Mouse (Mus musculus) C2C12 (cell line): ENCODE data around the gene Stxbp2. TPM values are rescaled to one million over a fixed set of nuclear protein-coding genes. Genes with fewer than 3 reads are reported as not detected.

Experiments used
- H3K27me3 ChIP-seq: one replicate; pipeline ENCODE4 v1.6.1; 2011; ENCODE audit not compliant: control insufficient read depth, insufficient read depth, insufficient read length
- H3K36me3 ChIP-seq: one replicate; pipeline ENCODE4 v1.6.1; 2011; ENCODE audit not compliant: control insufficient read depth, insufficient read depth
- H3K4me3 ChIP-seq: one replicate; pipeline ENCODE4 v1.5.1; 2011; ENCODE audit warnings: mild to moderate bottlenecking, control low read depth; ENCODE audit not compliant: poor library complexity, insufficient read depth, severe bottlenecking
- H3K79me2 ChIP-seq: one replicate; pipeline ENCODE4 v1.6.1; 2011; ENCODE audit not compliant: control insufficient read depth, insufficient read depth
- H3K79me3 ChIP-seq: one replicate; pipeline ENCODE4 v1.6.1; 2011; ENCODE audit warnings: low read depth, control low read depth
- H3ac ChIP-seq: one replicate; pipeline ENCODE3; 2011; ENCODE audit warnings: low read depth; ENCODE audit not compliant: control insufficient read depth, insufficient read length
- CEBPB ChIP-seq: IDR thresholded peaks from one replicate; pipeline ENCODE4 v1.6.1; 2011; ENCODE audit warnings: low read depth, mild to moderate bottlenecking, control low read depth, moderate library complexity
- CTCF ChIP-seq: IDR thresholded peaks from one replicate; pipeline ENCODE4 v1.5.1; 2011; ENCODE audit not compliant: control insufficient read depth, insufficient read depth, insufficient read length
- FOSL1 ChIP-seq: IDR thresholded peaks from one replicate; pipeline ENCODE4 v1.8.0; 2011; ENCODE audit warnings: mild to moderate bottlenecking, low read length; ENCODE audit not compliant: poor library complexity, insufficient read depth, severe bottlenecking
- MAX ChIP-seq: IDR thresholded peaks from one replicate; pipeline ENCODE4 v1.6.1; 2011; ENCODE audit warnings: mild to moderate bottlenecking, control low read depth
- MYOD1 ChIP-seq: IDR thresholded peaks from one replicate; pipeline ENCODE4 v1.6.1; 2011; ENCODE audit warnings: low read depth; ENCODE audit not compliant: control insufficient read depth, insufficient read length
- MYOG ChIP-seq: IDR thresholded peaks from one replicate; pipeline ENCODE4 v1.6.1; 2011; ENCODE audit not compliant: control insufficient read depth, insufficient read length; ENCODE audit errors: extremely low read depth
- USF1 ChIP-seq: IDR thresholded peaks from one replicate; pipeline ENCODE4 v1.6.1; 2011; ENCODE audit warnings: low read depth, mild to moderate bottlenecking, control low read depth, moderate library complexity
- polyA plus RNA-seq: library from polyadenylated mRNA; unstranded; fragments of >200 nt; fragmentation: generic; extraction: Trizol; gene quantifications from one replicate; pipeline ENCODE4 v1.2.1, GENCODE M21; 2012; ENCODE audit warnings: missing spikeins

The Stxbp2 gene
- polyA plus RNA-seq, 1 experiment = 8.9 TPM

- H3K27me3 ChIP-seq = peaks cover 22% of the 10 kb centered on the region
Measured at GRCm38 (mm10) chr8:3647561-3647960, 16.8 kb downstream of the Stxbp2 start.

GRCm38 (mm10) chr8:3648268-3648667 is 17.5 kb downstream of the Stxbp2 start:
- Histone ChIP-seq H3K27me3 (peaks cover 22% of the 10 kb centered on the region), H3K79me2 (no peaks in the 10 kb centered on the region), H3K36me3 (no peaks in the 10 kb centered on the region), H3K4me3 (no peak overlapping the region), H3ac (no peak overlapping the region), H3K79me3 (no peaks in the 10 kb centered on the region)
- no peak for TF ChIP-seq CEBPB
- no peak for TF ChIP-seq FOSL1
- no peak for TF ChIP-seq USF1
- TF ChIP-seq MYOD1 = no peak

More at GRCm38 (mm10) chr8:3647561-3647960, 16.8 kb downstream of the Stxbp2 start:
- no peaks in the 10 kb centered on the region for H3K79me3 ChIP-seq
- TF ChIP-seq CEBPB (no peak), CTCF (no peak), MYOG (no peak), FOSL1 (no peak), MAX (no peak), MYOD1 (no peak), USF1 (no peak)
- no peak overlapping the region for H3K4me3 ChIP-seq
- H3K36me3 ChIP-seq = no peaks in the 10 kb centered on the region
- no peak overlapping the region for H3ac ChIP-seq
- no peaks in the 10 kb centered on the region for H3K79me2 ChIP-seq

- Histone ChIP-seq H3K36me3 (no peaks in the 10 kb centered on the region), H3ac (no peak overlapping the region), H3K79me3 (no peaks in the 10 kb centered on the region), H3K79me2 (no peaks in the 10 kb centered on the region), H3K27me3 (peaks cover 22% of the 10 kb centered on the region), H3K4me3 (no peak overlapping the region)
- no peak for TF ChIP-seq MYOD1
- TF ChIP-seq MAX = no peak
- no peak for TF ChIP-seq FOSL1
- TF ChIP-seq CEBPB = no peak
- TF ChIP-seq USF1 = no peak
- no peak for TF ChIP-seq MYOG
- TF ChIP-seq CTCF = no peak
Measured at GRCm38 (mm10) chr8:3648990-3649389, 18.2 kb downstream of the Stxbp2 start.

GRCm38 (mm10) chr8:3652845-3653244 is 22.1 kb downstream of the Stxbp2 start:
- H3K27me3 ChIP-seq = peaks cover 41% of the 10 kb centered on the region
- no peak overlapping the region for H3ac ChIP-seq
- H3K4me3 ChIP-seq = no peak overlapping the region
- H3K79me3 ChIP-seq = no peaks in the 10 kb centered on the region
- no peak for TF ChIP-seq MAX
- TF ChIP-seq FOSL1 = no peak
- TF ChIP-seq USF1 = no peak
- TF ChIP-seq MYOD1 = no peak
- TF ChIP-seq MYOG = no peak
- TF ChIP-seq CTCF = no peak
- no peak for TF ChIP-seq CEBPB
- H3K79me2 ChIP-seq = no peaks in the 10 kb centered on the region
- no peaks in the 10 kb centered on the region for H3K36me3 ChIP-seq

- no peaks in the 10 kb centered on the region for H3K79me2 ChIP-seq
- no peaks in the 10 kb centered on the region for H3K79me3 ChIP-seq
- H3ac ChIP-seq = no peak overlapping the region
- TF ChIP-seq CTCF (no peak), USF1 (no peak), FOSL1 (no peak), MAX (no peak), MYOD1 (no peak), MYOG (no peak), CEBPB (no peak)
- H3K27me3 ChIP-seq = peaks cover 37% of the 10 kb centered on the region
- no peak overlapping the region for H3K4me3 ChIP-seq
- H3K36me3 ChIP-seq = no peaks in the 10 kb centered on the region
Measured at GRCm38 (mm10) chr8:3654726-3655508, 24.2 kb downstream of the Stxbp2 start.

GRCm38 (mm10) chr8:3655526-3655925 is 24.8 kb downstream of the Stxbp2 start, which contains the start of gene Retn:
Retn (plus strand) TSS chr8:3655770.
- Histone ChIP-seq H3K36me3 (no peaks in the 10 kb centered on the region), H3K27me3 (peaks cover 32% of the 10 kb centered on the region), H3ac (no peak within 1 kb of the TSS), H3K79me3 (no peaks in the 10 kb centered on the region), H3K4me3 (no peak within 1 kb of the TSS), H3K79me2 (no peaks in the 10 kb centered on the region)
- TF ChIP-seq MYOG (no peak), CEBPB (no peak), FOSL1 (no peak), CTCF (no peak), MYOD1 (no peak), MAX (no peak), USF1 (no peak)
